Comparison of ENCODE assay signal across 8 mouse cellular contexts in the genomic region with DNA sequence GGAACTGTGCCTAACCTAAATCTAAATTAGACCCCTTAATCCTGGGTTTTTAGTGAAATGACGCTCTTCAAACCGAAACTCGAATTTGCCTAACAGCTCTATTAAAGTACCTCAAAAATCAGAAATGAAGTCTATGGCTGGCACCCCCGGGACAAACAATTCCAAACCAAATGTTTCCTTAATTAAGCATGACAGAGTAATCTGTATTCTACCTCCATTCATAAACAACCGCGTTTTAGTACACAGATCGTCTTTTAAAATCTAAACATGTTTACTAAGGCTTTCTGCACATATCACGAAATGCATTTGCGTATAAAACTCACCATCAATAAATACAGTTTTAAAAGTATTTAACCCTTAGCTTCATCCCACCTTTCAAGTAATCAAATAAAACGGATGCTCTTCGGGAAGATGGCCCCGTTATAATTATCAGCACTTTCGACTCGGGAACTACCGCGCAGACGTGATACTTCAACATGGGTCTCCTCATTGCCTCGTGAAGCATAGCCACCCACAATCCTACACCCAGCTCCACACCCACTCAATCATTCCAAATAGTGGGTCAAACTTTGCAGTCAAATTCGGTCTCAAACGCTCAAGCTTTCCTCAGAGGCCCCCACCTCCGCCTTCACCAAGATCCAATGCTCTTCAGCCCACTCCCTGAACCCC. TPM values are rescaled to one million over a fixed set of nuclear protein-coding genes. Genes with fewer than 3 reads are reported as not detected.
A peak's percentile ranks its signal among the peaks of the same experiment; 100 is the strongest.
DNase-seq lines count a peak whose midpoint lies in the region; ATAC-seq and TF ChIP-seq lines count a peak whose summit lies in the region.

No protein-coding gene starts in this region.

- no peaks in the 10 kb centered on the region for H3K27me3 ChIP-seq in heart, embryonic 15.5 days
- H3K27me3 ChIP-seq in limb, embryonic 14.5 days (ENCODE audit: control insufficient read depth, insufficient read depth, low read length), result no peaks in the 10 kb centered on the region
- H3K27me3 ChIP-seq in splenic B cell, adult 2 months (ENCODE audit: control insufficient read depth, insufficient read depth, low read length, poor library complexity, severe bottlenecking), result no peaks in the 10 kb centered on the region

- H3K4me2 ChIP-seq in heart, embryonic 15.5 days, result peak overlapping the region; percentile 73
- peak overlapping the region; percentile 67 for H3K4me2 ChIP-seq in limb, embryonic 14.5 days (replicated peaks; ENCODE audit: low read depth, low read length, severe bottlenecking)

- 0 out of 2 replicates have a peak, but pooled peaks have one; percentile 15 for ATAC-seq in heart, embryonic 15.5 days (replicated peaks; ENCODE audit: insufficient number of reproducible peaks, insufficient read depth, low FRiP score, low read depth)
- ATAC-seq in erythroblast, adult 5-6 weeks (replicated peaks; ENCODE audit: low FRiP score, poor library complexity, severe bottlenecking), result peak; percentile 54
- ATAC-seq in limb, embryonic 14.5 days (ENCODE audit: low FRiP score, low read depth), result peak; percentile 18

- DNase-seq in heart, adult 11 months, result no peak
- no peak for DNase-seq in ES-E14 (ENCODE audit: low read depth, low spot score)
- DNase-seq in limb, embryonic 14.5 days (ENCODE audit: low spot score), result peak; percentile 58
- DNase-seq in splenic B cell, adult 2 months (ENCODE audit: low read depth, low spot score), result peak; percentile 28
- no peak for DNase-seq in thymus, postnatal 14 days
- no peak for DNase-seq in cerebellum, adult 9-11 months

- no peaks in the 10 kb centered on the region; the same call in 1 of the 2 replicates for H3K9me3 ChIP-seq in heart, embryonic 15.5 days (replicated peaks)
- H3K9me3 ChIP-seq in ES-E14 (ENCODE audit: control insufficient read depth, insufficient read depth, low read depth, low read length), result no peaks in the 10 kb centered on the region
- peaks cover 37% of the 10 kb centered on the region for H3K9me3 ChIP-seq in limb, embryonic 14.5 days (ENCODE audit: control insufficient read depth, low read length)

- H3K36me3 ChIP-seq in heart, embryonic 15.5 days, result peaks cover 16% of the 10 kb centered on the region
- no peaks in the 10 kb centered on the region for H3K36me3 ChIP-seq in ES-E14 (ENCODE audit: control insufficient read depth, insufficient read depth, low read length, poor library complexity, severe bottlenecking)
- H3K36me3 ChIP-seq in limb, embryonic 14.5 days (ENCODE audit: control insufficient read depth, insufficient read depth, low read length), result peaks cover 29% of the 10 kb centered on the region
- no peaks in the 10 kb centered on the region for H3K36me3 ChIP-seq in splenic B cell, adult 2 months (ENCODE audit: control insufficient read depth, insufficient read depth, low read length, poor library complexity, severe bottlenecking)

- peak overlapping the region; percentile 74 for H3K4me3 ChIP-seq in heart, embryonic 15.5 days
- H3K4me3 ChIP-seq in ES-E14 (ENCODE audit: insufficient read depth in 1 of 2, low read depth in 1 of 2, low read length in 2 of 2, poor library complexity in 1 of 2, severe bottlenecking in 1 of 2), result peak overlapping the region; percentile 96 to 98
- peak overlapping the region; percentile 74 for H3K4me3 ChIP-seq in limb, embryonic 14.5 days (replicated peaks; ENCODE audit: low read length)

- H3K9ac ChIP-seq in heart, embryonic 15.5 days, result peak overlapping the region; percentile 79
- peak overlapping the region; percentile 89 for H3K9ac ChIP-seq in ES-E14 (ENCODE audit: insufficient read depth, low read depth, low read length, poor library complexity, severe bottlenecking)
- H3K9ac ChIP-seq in limb, embryonic 14.5 days (ENCODE audit: low read depth, low read length, severe bottlenecking), result peak overlapping the region; percentile 92

- WGBS in heart, embryonic 15.5 days, result 2% methylated on average over 21 of the region's 21 CpGs
- 3% methylated on average over 21 of the region's 21 CpGs for WGBS in limb, embryonic 14.5 days

- H3K4me1 ChIP-seq in heart, embryonic 15.5 days (replicated peaks), result peaks cover 24% of the 10 kb centered on the region
- H3K4me1 ChIP-seq in ES-E14 (ENCODE audit: control insufficient read depth in 2 of 2, insufficient read depth in 2 of 2, low read length in 2 of 2, poor library complexity in 1 of 2), result peaks cover 0 to 6% of the 10 kb centered on the region in 2 experiments; a peak in 1 of 4 replicates
- H3K4me1 ChIP-seq in limb, embryonic 14.5 days (ENCODE audit: control insufficient read depth, insufficient read depth, low read length), result peaks cover 10% of the 10 kb centered on the region

- in situ Hi-C loops in ES-E14 (cut with MboI; ENCODE audit: low sequenced_read_pairs in 2 of 2, unreplicated experiment in 2 of 2), result no loop called here

- peak overlapping the region; percentile 86 for H3K27ac ChIP-seq in heart, embryonic 15.5 days
- peak overlapping the region; percentile 25; the same call in 1 of the 2 replicates for H3K27ac ChIP-seq in ES-E14 (ENCODE audit: insufficient read depth, low read depth, low read length, poor library complexity, severe bottlenecking)
- H3K27ac ChIP-seq in limb, embryonic 14.5 days (replicated peaks; ENCODE audit: low read depth, low read length), result peak overlapping the region; percentile 94

- no peak for TF ChIP-seq POLR2A in limb, embryonic 14.5 days (IDR thresholded peaks at IDR 0.05; ENCODE audit: borderline replicate concordance, extremely low read depth, insufficient read depth, insufficient read length)

TF ChIP-seq in ES-E14, 5 proteins besides CTCF, POLR2A, EP300 and RAD21:
- TF ChIP-seq MAFK (IDR thresholded peaks at IDR 0.05; ENCODE audit: insufficient read depth, low read depth, low read length) (no peak), CHD2 (IDR thresholded peaks at IDR 0.05; ENCODE audit: low read depth, low read length) (no peak), HCFC1 (IDR thresholded peaks at IDR 0.05; ENCODE audit: borderline replicate concordance, insufficient read depth, low read length) (no peak), ZC3H11A (IDR thresholded peaks at IDR 0.05; ENCODE audit: borderline replicate concordance, low read depth, low read length) (no peak), ZNF384 (IDR thresholded peaks at IDR 0.05; ENCODE audit: low read depth, low read length) (no peak)

RNA-seq across cellular contexts. Expression of a gene that starts 0.5 kb away (rescaled TPM):
- 6.9 and 8.5 TPM in 2 replicates for polyA plus RNA-seq in heart, embryonic 15.5 days (2015; fragmentation: Nextera tagmentation; extraction: Ambion mirVana)
- 35.0 and 37.9 TPM in 2 replicates for total RNA-seq in ES-E14 (2012; rRNA removed)
- total RNA-seq in erythroblast, adult 5-6 weeks (2015; ENCODE audit: low replicate concordance), result 21.5 and 34.4 TPM in 2 replicates
- 30.3 and 56.9 TPM in 2 replicates for total RNA-seq in erythroblast, adult 5-6 weeks (2017; ENCODE audit: low replicate concordance)
- 66.8 and 93.4 TPM in 2 replicates for polyA plus RNA-seq in limb, embryonic 14.5 days (2012; rRNA removed)
- polyA plus RNA-seq in limb, embryonic 14.5 days (2014; fragmentation: Nextera tagmentation; extraction: Ambion mirVana), result 19.9 and 20.3 TPM in 2 replicates

RNA-seq across cellular contexts. Expression of a gene that starts 14.9 kb away (rescaled TPM):
- polyA plus RNA-seq in heart, embryonic 15.5 days (2015; fragmentation: Nextera tagmentation; extraction: Ambion mirVana), result 369 and 603 TPM in 2 replicates
- 54.8 and 57.8 TPM in 2 replicates for total RNA-seq in ES-E14 (2012; rRNA removed)
- total RNA-seq in erythroblast, adult 5-6 weeks (2015; ENCODE audit: low replicate concordance), result not detected in 2 replicates
- total RNA-seq in erythroblast, adult 5-6 weeks (2017; ENCODE audit: low replicate concordance), result not detected in 2 replicates
- 1.5 and 2.7 TPM in 2 replicates for polyA plus RNA-seq in limb, embryonic 14.5 days (2012; rRNA removed)
- 3.3 and 4.5 TPM in 2 replicates for polyA plus RNA-seq in limb, embryonic 14.5 days (2014; fragmentation: Nextera tagmentation; extraction: Ambion mirVana)

RNA-seq across cellular contexts. Expression of a gene that starts 29.6 kb away (rescaled TPM):
- 77.4 and 96.6 TPM in 2 replicates for polyA plus RNA-seq in heart, embryonic 15.5 days (2015; fragmentation: Nextera tagmentation; extraction: Ambion mirVana)
- total RNA-seq in ES-E14 (2012; rRNA removed), result 160 and 164 TPM in 2 replicates
- 121 and 178 TPM in 2 replicates for total RNA-seq in erythroblast, adult 5-6 weeks (2015; ENCODE audit: low replicate concordance)
- total RNA-seq in erythroblast, adult 5-6 weeks (2017; ENCODE audit: low replicate concordance), result 60.6 and 91.3 TPM in 2 replicates
- 392 and 597 TPM in 2 replicates for polyA plus RNA-seq in limb, embryonic 14.5 days (2012; rRNA removed)
- 116 and 117 TPM in 2 replicates for polyA plus RNA-seq in limb, embryonic 14.5 days (2014; fragmentation: Nextera tagmentation; extraction: Ambion mirVana)

RNA-seq across cellular contexts. Expression of a gene that starts 47.3 kb away (rescaled TPM):
- polyA plus RNA-seq in heart, embryonic 15.5 days (2015; fragmentation: Nextera tagmentation; extraction: Ambion mirVana), result 10.0 and 13.7 TPM in 2 replicates
- 5.3 and 5.7 TPM in 2 replicates for total RNA-seq in ES-E14 (2012; rRNA removed)
- total RNA-seq in erythroblast, adult 5-6 weeks (2015; ENCODE audit: low replicate concordance), result 0.63 and 1.2 TPM in 2 replicates
- 1.3 and 3.3 TPM in 2 replicates for total RNA-seq in erythroblast, adult 5-6 weeks (2017; ENCODE audit: low replicate concordance)
- 5.8 TPM in 2 replicates for polyA plus RNA-seq in limb, embryonic 14.5 days (2012; rRNA removed)
- polyA plus RNA-seq in limb, embryonic 14.5 days (2014; fragmentation: Nextera tagmentation; extraction: Ambion mirVana), result 5.0 and 5.9 TPM in 2 replicates

Comparison
In these comparisons a context has a peak if more than half of its experiments do, and no peak if none do; other contexts are left out.
1. H3K27ac ChIP-seq: peak in every context shown above with its lines; median percentile 94 in limb, embryonic 14.5 days; 86 in heart, embryonic 15.5 days; 25 in ES-E14.
2. DNase-seq: peak in limb, embryonic 14.5 days (single experiment) and splenic B cell, adult 2 months (single experiment); none in heart, adult 11 months (single experiment), ES-E14 (single experiment), thymus, postnatal 14 days (single experiment) and cerebellum, adult 9-11 months (single experiment).
3. RNA of a gene that starts 14.9 kb away (total RNA-seq): 54.8 to 57.8 TPM in ES-E14; not detected in erythroblast, adult 5-6 weeks; every median in the first group is over 10 times any median in the second.
4. Peak in every context shown above with its lines, with median percentiles within 50 percentile points of each other: ATAC-seq, H3K4me3 ChIP-seq and H3K9ac ChIP-seq.